Mouse (Mus musculus) thymus, adult 18-20 months (tissue): ENCODE results near the gene Tox4.
"Not testable (repeated sequence)": the region's sequence is repeated elsewhere in the genome, so short reads cannot be mapped to it uniquely, and the experiment has no call there.

Source experiments
- DNase-seq, 2 experiments: peaks; one replicate each; pipeline ENCODE4 v3.0.0; 2022; ENCODE audit warnings: mixed read lengths in 2 of 2

Tox4 gene

GRCm38 (mm10) chr14:52278932-52279746 is at the start of gene Tox4, which contains the start of gene Rab2b:
TSS of gene Tox4 (plus strand) at chr14:52279146.
TSS of gene Rab2b (minus strand) at chr14:52279545.
- DNase-seq: peak; percentile 96 to 97

- no peak for DNase-seq
These were observed 46.7 kb upstream of the Tox4 start for GRCm38 (mm10) chr14:52232249-52232648.

- DNase-seq: no peak
These were observed 43.8 kb upstream of the Tox4 start for GRCm38 (mm10) chr14:52235165-52235564.

GRCm38 (mm10) chr14:52236216-52236615 is 42.7 kb upstream of the Tox4 start:
- DNase-seq: no peak

- peak; percentile 98 to 100 for DNase-seq
These were observed 34.8 kb upstream of the Tox4 start for GRCm38 (mm10) chr14:52244041-52244689.

GRCm38 (mm10) chr14:52244690-52245042 is 34.3 kb upstream of the Tox4 start:
- DNase-seq: no peak

GRCm38 (mm10) chr14:52246129-52246528 is 32.8 kb upstream of the Tox4 start:
- DNase-seq: no peak

GRCm38 (mm10) chr14:52256311-52257175 is 22.4 kb upstream of the Tox4 start:
- DNase-seq: no peak

- DNase-seq: peak; percentile 98 to 99
These were observed 21.3 kb upstream of the Tox4 start, which contains the start of gene Chd8 for GRCm38 (mm10) chr14:52257484-52258213. TSS of gene Chd8 (minus strand) at chr14:52257780.

- no peak for DNase-seq
These were observed 6.2 kb upstream of the Tox4 start for GRCm38 (mm10) chr14:52272781-52273180.

GRCm38 (mm10) chr14:52277210-52277609 is 1.7 kb upstream of the Tox4 start:
- no peak for DNase-seq

GRCm38 (mm10) chr14:52279747-52280120 is 788 bp downstream of the Tox4 start:
- no peak for DNase-seq

- no peak for DNase-seq
These were observed 4.7 kb downstream of the Tox4 start for GRCm38 (mm10) chr14:52283629-52284028.

GRCm38 (mm10) chr14:52284191-52284590 is 5.2 kb downstream of the Tox4 start:
- no peak for DNase-seq

GRCm38 (mm10) chr14:52295558-52296264 is 16.8 kb downstream of the Tox4 start:
- DNase-seq: no peak

- not testable (repeated sequence) for DNase-seq
These were observed 24.6 kb downstream of the Tox4 start for GRCm38 (mm10) chr14:52303517-52303916.

GRCm38 (mm10) chr14:52304644-52305271 is 25.8 kb downstream of the Tox4 start, which contains the start of gene Mettl3:
TSS of gene Mettl3 (minus strand) at chr14:52305128.
- DNase-seq: peak; percentile 73 to 83

GRCm38 (mm10) chr14:52306100-52306499 is 27.2 kb downstream of the Tox4 start:
- DNase-seq: no peak

- DNase-seq: not testable (repeated sequence)
These were observed 31.4 kb downstream of the Tox4 start for GRCm38 (mm10) chr14:52310343-52310742.

- DNase-seq: no peak
These were observed 32.0 kb downstream of the Tox4 start for GRCm38 (mm10) chr14:52310906-52311305.
